Mouse (Mus musculus) heart, adult 2 months (tissue): Measurements from ENCODE around the gene Mgea5.

Source experiments
- CTCF ChIP-seq: fragments of 200-600 bp; IDR thresholded peaks from 2 replicates; pipeline ENCODE4 v1.8.1; 2022; ENCODE audit warnings: antibody characterized with exemption, mild to moderate bottlenecking, moderate library complexity
- EP300 ChIP-seq: fragments of 200-500 bp; IDR thresholded peaks from 2 replicates; pipeline ENCODE4 v1.6.1; 2011; ENCODE audit warnings: low read depth, low read length, control low read depth; ENCODE audit not compliant: insufficient read depth

GRCm38 (mm10) chr19:45751881-45752280 lies 31.8 kb downstream of the Mgea5 start:
- TF ChIP-seq CTCF (no peak), EP300 (no peak)
